Mouse (Mus musculus): ENCODE measurements at regions not wholly inside any gene's neighbourhood (a gene's known extent, or its start where the extent isn't known, plus 50 kb on each side); places are given as distances from the start of the nearest gene placed in this dataset.
A peak's percentile ranks its signal among the peaks of the same experiment; 100 is the strongest.

DNA sequence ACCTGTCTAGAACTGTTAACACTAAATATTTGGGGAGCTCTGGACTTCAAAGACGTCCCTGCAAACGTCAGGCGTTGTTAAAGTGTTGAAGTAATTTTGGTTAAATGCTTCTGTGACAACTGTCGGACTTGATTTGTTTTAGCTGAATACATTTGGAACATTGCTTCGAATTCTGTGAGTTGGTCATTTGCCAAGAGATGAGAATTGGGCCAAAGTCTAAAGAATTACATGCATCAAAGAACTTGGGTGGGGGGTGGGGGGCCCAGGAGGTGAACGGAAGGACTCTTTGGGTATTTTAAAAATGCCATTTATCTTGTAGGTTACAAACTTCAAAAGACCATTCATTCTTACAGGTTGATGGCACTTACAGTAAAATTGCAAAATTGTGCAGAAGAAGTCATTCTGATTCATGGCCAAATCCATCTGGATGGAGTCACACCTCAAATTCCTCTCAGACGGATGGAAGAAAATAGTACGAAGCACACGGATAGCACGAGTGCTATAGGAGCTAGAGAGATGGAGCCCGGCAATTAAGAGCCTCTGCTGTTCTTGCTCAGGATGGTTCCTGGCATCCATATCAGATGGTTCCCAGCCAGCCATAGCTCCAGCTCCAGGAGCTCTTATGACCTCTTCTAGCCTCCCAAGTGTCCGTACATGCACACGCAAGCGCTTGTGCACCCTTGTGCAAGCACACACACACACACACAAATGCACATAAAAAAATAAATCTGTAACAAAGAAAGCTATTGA is 144.5 kb upstream of the Irx5 start:
- peak; percentile 23 for DNase-seq (ENCODE audit: low spot score)

GRCm38 (mm10) chr8:92209081-92209480 is 148.3 kb upstream of the Irx5 start:
- no peak for DNase-seq (ENCODE audit: low spot score)

DNA sequence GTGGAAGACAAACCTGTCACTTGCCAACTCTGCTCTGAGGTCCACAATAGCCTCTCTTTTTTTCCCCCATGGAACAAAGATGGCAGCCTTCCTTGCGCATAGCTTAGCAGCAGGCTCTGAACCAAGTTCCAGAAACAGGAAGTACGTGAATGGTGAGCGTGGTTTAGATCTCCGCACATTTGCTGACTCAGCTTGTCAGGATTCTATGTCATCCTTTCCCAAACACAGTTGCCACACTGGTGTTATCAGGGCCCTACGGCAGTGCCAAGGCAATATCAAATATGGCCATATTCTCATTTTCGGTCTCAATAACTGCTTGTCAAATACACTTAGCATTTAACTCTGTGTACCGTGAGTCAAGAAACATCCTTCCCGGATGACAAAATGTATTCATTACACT is 161.8 kb upstream of the Irx5 start:
- no peak for DNase-seq (ENCODE audit: low spot score)

DNA sequence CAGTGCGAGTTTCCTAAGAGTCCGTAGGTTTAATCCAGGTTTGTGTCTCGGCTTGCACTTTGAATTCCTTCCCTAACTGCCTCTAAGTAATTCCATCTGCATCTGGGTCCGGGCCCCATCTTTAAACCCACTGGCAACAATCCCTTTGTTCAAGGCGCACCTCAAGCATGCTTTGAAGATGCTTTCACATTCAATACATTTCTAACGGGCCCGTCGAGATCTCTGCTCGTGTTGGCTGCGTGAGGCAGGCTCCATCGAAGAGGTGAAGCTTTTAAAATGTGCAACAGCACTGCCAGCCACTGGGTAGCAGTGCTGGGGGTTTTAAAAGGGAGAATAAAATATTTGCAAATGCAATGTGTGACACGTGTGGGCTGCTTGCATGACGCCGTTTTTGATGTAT is 163.4 kb upstream of the Irx5 start:
- no peak for DNase-seq (ENCODE audit: low spot score)

DNA sequence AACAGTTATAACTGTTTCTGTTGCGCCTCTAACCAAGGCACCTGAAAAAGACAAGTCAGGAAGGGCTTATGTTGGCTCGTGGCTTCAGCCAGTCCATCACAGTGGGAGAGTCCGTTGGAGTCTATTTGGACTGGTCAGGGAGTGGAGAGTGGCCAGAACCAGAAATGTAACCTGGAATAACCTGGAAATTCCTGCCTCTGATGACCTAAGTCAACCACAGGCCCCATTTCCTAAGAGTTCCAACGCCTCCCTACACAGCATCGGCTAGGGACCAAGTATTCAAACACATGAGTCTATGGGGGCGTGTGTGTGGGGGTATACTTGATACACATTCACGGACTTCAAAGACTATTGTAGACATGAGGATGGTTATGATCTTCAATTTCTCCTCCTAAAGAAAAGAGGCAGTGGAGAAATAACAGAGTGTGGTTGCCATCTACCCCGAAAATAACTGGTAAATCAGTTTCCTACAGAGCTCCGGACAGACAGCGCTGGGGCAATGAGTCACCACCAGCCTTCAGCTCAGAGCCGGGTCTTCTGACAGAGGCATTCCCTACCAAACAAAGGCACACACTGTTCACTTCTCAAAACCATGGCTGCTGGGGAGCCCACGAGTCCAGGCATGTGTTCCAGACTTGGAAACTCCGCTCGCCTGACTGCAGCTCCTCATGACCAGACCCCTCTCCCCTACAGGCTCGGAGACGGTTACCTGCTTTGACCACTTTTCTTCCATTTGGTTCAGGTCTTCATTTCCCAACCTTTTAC is 167.0 kb upstream of the Irx5 start:
- DNase-seq (ENCODE audit: low spot score), result no peak

- no peak for DNase-seq (ENCODE audit: low spot score)
Measured at GRCm38 (mm10) chr8:92183331-92183730, 174.1 kb upstream of the Irx5 start.

- no peak for DNase-seq (ENCODE audit: low spot score)
Measured at GRCm38 (mm10) chr8:92180651-92181050, 176.8 kb upstream of the Irx5 start.

GRCm38 (mm10) chr8:92179327-92179726 is 178.1 kb upstream of the Irx5 start:
- no peak for DNase-seq (ENCODE audit: low spot score)

GRCm38 (mm10) chr8:92176101-92176500 is 181.3 kb upstream of the Irx5 start:
- no peak for DNase-seq (ENCODE audit: low spot score)

- no peak for DNase-seq (ENCODE audit: low spot score)
Measured at GRCm38 (mm10) chr8:92174106-92174505, 183.3 kb upstream of the Irx5 start.

- DNase-seq (ENCODE audit: low spot score), result no peak
Measured at GRCm38 (mm10) chr8:92171578-92171977, 185.8 kb upstream of the Irx5 start.

DNA sequence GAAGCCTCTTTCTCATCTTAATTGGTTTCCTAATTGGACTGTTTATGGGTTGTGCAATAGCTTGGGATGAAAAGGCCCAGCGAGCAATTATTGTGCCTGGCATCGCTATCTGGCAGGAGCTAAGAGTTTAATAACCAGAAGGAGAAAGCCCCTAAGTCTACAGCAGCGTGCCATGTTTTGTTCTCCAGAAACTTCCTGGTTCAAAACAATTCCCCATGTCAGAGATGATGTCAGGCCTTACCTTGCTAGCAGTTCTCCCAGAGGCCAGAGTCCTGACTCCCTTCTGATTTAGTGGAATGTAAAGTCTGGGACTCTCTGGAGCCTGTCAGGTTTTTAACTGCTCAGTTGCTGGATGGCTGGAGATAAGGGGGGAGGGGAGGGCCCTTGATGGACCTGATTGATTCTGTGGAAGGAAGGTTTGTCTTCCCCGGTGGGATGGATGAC is 190.1 kb upstream of the Irx5 start:
- DNase-seq (ENCODE audit: low spot score), result peak; percentile 77

GRCm38 (mm10) chr8:92165306-92165705 is 192.1 kb upstream of the Irx5 start:
- no peak for DNase-seq (ENCODE audit: low spot score)

DNA sequence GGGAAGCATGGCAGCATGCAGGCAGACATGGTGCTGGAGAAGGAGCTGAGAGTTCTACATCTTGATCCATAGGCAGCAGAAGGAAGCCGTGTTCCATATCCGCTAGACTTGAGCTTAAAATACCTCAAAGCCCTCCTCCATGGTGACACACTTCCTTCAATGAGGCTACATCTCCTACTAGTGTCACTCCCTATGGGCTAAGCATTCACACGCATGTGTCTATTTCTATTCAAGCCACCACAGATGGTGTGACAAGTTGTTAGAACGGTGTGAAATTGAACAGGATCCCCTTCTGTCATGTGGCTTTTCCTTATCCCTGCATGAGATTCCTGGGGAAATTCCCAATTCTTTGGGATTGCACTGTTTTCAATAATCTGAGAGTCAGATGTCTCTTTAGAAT is 192.9 kb upstream of the Irx5 start:
- no peak for DNase-seq (ENCODE audit: low spot score)

- DNase-seq (ENCODE audit: low spot score), result no peak
Measured at GRCm38 (mm10) chr8:92161002-92161401, 196.4 kb upstream of the Irx5 start.

DNA sequence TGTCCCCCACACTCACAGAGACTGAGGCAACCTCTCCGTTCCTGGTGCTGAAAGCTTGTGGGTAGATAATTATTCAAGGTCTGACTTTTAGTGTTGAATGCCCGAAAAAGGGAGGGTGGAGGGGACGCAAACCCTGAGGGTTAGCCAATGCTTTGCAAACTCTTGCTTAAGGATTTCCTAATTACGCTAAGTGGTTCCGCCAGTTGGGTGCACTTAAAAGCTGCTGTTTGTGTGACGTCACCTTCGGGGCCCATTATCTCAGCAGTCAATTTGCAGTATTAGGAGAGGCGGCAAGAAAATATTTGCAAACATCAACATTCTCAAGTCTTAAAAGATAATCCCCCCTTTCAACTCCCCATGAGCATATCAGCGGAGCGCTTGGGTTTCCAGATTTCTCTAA is 199.2 kb upstream of the Irx5 start:
- DNase-seq (ENCODE audit: low spot score), result peak; percentile 41

DNA sequence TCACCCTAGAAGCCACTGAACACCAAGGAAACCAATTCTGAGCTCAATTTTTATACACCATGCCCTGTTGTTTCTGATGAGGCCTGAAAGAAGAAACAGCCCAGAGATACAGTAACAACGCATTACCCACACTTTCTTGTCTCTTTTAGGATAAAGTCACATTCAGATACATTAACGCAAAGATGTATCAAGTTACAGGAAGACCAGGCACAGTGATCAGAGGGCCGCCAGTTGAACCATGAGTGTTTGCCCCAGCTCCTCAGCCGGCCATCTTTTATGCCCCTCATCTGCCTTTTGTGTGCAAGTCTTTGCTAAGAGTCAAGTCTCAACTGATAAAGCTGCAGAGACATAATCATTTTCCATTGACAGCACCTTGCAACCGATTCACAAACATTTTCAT is 204.9 kb upstream of the Irx5 start:
- no peak for DNase-seq (ENCODE audit: low spot score)

DNA sequence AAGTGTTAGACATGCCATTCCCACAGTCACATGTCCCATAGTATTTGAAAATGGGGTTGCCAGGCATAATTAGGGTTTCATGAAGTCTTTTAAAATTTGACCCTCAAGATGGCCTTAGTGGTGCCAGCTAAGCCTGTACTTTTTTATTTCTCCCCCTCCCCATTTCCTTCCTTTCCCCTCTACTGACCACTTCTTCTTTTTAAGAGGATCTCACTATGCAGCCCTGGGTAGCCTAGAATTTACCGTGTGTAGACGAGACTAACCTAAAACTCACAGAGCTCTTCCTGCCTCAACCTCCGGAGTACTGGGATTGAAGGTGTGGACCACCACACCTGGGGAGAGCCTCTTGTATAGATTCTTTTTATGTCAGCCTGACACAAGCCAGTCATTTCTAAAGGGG is 209.8 kb upstream of the Irx5 start:
- no peak for DNase-seq (ENCODE audit: low spot score)

DNA sequence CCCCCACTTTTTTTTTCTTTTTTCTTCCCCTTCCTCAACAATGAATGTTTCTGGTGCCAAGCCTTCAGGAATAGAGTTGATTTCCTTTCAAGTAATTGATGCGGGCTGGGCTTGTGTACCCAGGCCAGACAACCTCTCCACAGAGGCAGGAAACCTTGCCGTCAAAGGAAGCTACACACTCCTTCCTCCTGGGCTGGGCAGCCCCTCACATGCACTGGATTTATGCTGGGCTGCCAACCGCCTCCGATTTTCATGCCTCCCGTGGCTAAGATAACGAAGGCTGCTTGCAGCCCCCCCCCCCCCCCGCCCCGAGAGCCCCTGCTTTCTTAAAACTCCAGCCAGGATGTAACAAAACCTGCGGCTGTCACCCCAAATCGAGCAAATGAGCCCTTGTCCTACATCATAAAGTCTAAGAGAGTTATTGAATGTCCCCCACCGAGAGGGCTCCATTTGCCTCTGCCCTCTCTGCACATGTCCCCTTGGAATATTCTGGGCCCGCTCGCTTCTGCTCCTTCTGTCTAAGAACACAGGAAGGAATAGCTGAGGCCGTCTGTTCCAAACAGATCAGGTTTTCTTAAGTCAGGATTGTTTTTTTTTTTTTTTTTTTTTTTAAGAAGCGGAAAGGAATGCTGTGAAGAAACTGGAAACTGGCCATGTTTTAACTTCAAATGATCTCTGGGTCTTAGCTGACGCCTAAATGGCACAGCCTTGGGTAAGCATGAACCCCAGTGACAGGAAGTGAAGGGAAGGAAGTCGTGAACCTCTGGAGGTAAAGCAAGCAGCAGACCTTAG is 220.1 kb upstream of the Irx5 start:
- DNase-seq (ENCODE audit: low spot score), result peak; percentile 22

DNA sequence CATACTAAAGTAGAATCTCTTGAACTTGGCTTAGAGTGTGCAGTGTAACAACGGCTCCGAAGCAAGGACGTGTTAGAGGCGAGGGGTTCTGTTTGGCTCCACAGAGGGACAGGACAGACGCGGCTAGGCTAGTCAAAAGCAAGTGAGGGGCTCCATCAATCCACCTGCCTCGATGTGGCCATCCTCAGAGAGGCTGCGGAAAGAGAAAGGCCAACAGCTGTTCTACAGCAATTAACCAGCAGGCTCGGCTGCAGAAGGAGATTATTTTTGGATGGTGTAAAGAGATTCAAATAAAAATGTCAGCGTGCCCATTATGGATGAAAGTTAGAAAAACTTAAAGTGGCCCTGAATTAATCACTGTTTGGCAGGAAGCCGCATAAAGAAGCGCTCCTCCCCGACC is 221.0 kb upstream of the Irx5 start:
- DNase-seq (ENCODE audit: low spot score), result peak; percentile 18

DNA sequence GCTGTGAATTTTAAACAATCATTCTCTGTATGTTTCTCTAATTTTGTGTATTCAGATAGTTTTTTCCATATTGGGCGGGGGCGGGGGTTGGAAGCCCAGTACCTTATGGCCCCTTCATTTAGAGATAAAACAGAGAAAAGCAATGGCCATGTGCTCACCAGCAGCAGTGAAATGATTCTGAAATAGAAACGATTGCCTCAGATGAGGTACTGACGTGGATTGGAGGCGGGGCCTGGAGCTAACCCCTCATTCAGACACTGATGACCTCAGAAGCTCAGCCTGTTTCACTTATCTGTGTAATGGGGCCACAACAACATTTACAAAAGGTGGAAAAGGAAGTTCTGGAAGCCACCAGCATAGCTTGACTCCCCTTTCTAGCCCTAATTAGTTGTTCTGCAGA is 223.0 kb upstream of the Irx5 start:
- DNase-seq (ENCODE audit: low spot score), result peak; percentile 78

DNA sequence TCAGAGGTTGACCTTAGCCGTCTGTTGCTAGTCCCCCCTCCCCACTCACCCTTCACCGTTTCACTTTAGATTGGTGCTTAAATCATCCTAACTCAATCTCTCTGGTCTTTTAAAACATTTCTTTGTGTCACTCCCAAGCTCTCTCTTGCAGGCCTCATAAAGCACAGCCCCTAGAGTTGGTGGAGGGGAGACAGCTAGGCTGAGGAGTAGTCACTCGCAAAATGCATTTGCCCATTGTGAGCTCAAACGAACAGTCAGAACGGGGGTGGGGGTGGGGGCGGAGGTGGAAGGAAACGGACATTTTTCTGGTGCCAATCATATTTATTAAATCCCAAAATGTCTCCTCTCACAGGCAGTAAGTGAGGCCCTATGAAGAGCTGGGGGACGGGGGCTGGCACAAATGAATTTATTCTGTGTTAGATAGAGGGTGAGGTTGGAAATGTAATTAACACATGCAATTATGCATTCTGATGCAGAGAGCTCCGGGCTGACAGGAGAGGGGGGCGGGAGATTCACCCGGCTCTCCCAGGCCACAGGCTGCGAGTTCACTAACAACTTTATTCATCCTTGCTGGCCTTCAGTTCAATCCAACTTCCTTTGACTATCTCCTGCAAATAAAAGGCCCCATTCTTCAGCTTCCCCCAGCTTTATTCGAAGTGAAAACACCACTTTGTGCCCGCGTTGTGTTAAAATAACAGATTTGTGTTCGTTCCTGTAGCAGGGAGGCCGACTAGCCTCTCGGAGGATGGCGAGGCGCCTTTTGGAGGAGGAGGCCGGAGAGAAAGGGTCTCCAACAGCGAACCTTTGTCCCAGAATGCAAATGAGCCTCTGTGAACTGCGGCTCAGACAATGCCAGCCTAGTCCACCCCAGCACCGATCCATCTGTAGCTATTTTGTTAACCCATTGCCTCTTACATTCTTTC is 223.7 kb upstream of the Irx5 start:
- DNase-seq (ENCODE audit: low spot score), result peak; percentile 86

Measured in retina, embryonic 14.5 days (tissue).